Mouse (Mus musculus) gastrocnemius, postnatal 10 days (tissue): ENCODE results near the gene Olfr731. TPM values are rescaled to one million over a fixed set of nuclear protein-coding genes. Genes with fewer than 3 reads are reported as not detected.

Source experiments
- DNase-seq: peaks from one replicate; pipeline ENCODE4 v3.0.0; 2021; ENCODE audit warnings: mixed read lengths
- long read RNA-seq, 2 experiments: library from polyadenylated mRNA; stranded (forward); transcript quantifications; one replicate each; pipeline ENCODE4 v2.0.0; 2021
- total RNA-seq, 2 experiments: library from RNA; stranded (reverse); gene quantifications; 2 replicates each; pipeline ENCODE4 v1.2.3; 2021

The Olfr731 gene
- not detected for total RNA-seq
- long read RNA-seq, experiment 1: 0 reads
- long read RNA-seq, experiment 2: 0 reads

DNA sequence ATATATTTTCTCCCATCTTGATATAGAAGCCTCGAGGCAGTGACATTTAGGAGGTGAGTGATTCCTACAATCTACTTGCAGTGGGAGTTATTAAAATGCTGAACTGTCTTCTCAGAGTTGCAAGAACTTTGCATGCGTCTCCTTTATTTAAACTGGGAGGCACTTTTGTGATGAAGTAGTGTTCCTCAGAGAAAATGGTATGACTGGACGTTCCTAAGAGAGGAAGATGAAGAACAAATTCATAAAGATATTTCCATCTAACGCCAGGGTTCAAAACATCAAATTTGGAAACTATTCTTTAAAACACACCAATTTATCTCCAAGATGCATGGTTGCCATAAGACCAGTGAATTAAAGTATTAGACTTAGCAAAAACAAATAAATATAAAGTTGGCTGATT lies at the start of gene Olfr731:
TSS of gene Olfr731 (minus strand) at position 101 of the 400 bp plus-strand sequence.
- DNase-seq: no peak

DNA sequence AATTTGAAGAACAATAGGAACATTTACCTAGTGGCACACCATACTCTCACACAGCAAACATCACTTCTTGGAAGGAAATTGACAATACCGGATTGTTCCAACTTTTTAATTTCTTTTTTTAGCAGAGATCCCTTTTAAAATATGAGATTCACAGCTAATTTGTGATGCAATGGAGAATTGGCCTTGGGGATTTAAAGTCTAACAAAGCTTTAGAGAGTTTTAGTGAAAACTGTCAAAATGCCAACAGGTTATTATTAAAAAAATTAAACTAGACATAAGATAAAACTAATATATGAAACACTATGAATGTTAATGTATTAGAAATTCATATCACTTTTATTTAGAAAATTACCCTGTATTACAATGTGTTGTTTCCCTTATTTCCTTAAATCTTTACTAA lies 42.4 kb upstream of the Olfr731 start, which contains the start of gene Olfr732:
TSS of gene Olfr732 (minus strand) at position 101 of the 400 bp plus-strand sequence.
- no peak for DNase-seq

DNA sequence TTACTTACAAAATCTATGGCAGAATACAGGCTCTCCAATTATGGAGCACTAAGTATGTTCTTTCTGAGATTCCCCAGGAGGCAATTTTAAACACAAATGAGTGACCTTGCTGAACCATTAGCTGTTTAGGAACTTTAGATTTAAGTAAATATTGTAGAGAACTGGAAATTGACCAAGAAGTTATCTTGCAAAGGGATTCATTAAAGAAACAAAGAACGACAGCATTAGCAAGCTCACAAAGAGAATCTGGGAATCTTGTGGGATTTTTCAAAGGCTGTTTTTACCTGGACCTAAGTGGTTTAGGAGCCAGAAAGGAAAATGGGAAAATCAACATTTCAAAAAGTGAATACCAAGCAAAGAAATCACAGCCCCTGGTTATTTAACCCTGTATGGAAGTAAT lies 53.6 kb downstream of the Olfr731 start, which contains the start of gene Olfr730:
TSS of gene Olfr730 (minus strand) at position 101 of the 400 bp plus-strand sequence.
- DNase-seq: no peak

Other genes with a start within 250 kb of the Olfr731 start
- not detected for gene Olfr725, start 201.5 kb downstream of the Olfr731 start, total RNA-seq
- not detected for gene Olfr726, start 150.9 kb downstream of the Olfr731 start, total RNA-seq
- not detected for gene Olfr727, start 118.7 kb downstream of the Olfr731 start, total RNA-seq
- gene Olfr728, start 99.2 kb downstream of the Olfr731 start, total RNA-seq: not detected
- gene Olfr729, start 89.0 kb downstream of the Olfr731 start, total RNA-seq: not detected
- not detected for gene Olfr730, start 53.7 kb downstream of the Olfr731 start, total RNA-seq
- gene Olfr732, start 42.3 kb upstream of the Olfr731 start, total RNA-seq: not detected
- gene Olfr733, start 59.7 kb upstream of the Olfr731 start, total RNA-seq: not detected
- not detected for gene Olfr734, start 84.9 kb upstream of the Olfr731 start, total RNA-seq
- gene Olfr735, start 107.0 kb upstream of the Olfr731 start, total RNA-seq: not detected
- not detected for gene Tlr11, start 116.0 kb upstream of the Olfr731 start, total RNA-seq
- not detected for gene Olfr736, start 139.3 kb upstream of the Olfr731 start, total RNA-seq
- not detected for gene Olfr738, start 165.7 kb upstream of the Olfr731 start, total RNA-seq
- not detected for gene Olfr739, start 176.8 kb upstream of the Olfr731 start, total RNA-seq
- not detected for gene Olfr740, start 203.7 kb upstream of the Olfr731 start, total RNA-seq
- gene Olfr741, start 230.9 kb upstream of the Olfr731 start, total RNA-seq: not detected